13 mouse cellular contexts compared by ENCODE assay signal in the genomic region with DNA sequence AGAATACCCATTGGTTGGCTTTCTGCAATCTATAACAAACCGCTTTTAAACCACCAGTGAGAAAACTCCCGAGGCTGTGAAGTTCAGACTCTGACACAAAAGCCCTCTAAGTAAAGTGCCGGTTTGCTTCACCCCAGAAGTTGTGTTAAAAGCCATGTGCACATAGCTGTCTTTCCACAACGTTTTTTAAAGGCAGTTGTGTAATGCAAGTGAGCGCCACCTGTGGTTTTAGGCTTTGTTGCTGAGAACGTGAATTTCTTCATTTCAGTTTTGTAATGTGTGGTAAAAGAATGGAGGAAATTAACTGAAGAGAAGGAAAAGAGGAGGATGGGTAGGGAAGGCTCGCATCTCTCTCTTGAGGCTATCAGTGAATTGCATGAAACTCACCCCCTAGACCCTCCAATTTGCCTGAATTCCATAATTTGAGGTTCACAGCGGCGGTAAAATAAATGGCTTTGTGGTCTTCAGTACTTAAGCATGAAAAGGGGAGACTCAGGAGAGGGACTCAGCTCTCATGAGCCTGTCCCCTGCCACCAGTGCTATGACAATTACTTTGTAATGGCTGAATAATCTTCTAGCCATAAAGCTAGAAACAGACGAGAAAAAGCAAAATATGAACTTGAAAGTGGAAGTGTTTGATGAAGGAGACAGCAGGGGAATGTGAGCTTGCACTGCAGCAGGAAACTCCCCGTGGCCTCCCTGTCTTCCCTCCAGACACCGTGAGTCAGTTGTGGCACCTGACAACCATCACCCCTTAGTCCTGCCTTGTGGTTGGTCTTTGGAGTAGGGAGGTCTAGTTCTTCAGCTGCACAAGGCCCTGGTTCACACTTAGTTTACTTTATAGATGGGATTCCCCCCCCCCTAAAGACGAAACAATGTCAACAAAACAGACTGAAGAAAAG. TPM values are rescaled to one million over a fixed set of nuclear protein-coding genes. Genes with fewer than 3 reads are reported as not detected.
DNase-seq lines count a peak whose midpoint lies in the region; ATAC-seq and TF ChIP-seq lines count a peak whose summit lies in the region.
"Had no signal": no experiment of that assay in that cellular context is flagged by ENCODE, and none has a peak within 500 bp of the region (broad histone marks: within the 10 kb centered on the region; RNA-seq: fewer than 3 reads in every experiment).

No protein-coding gene starts in this region.

- TF ChIP-seq RAD21 in CH12.LX (IDR thresholded peaks at IDR 0.05; ENCODE audit: low read depth, low read length) = peak; percentile 17

- no peak for TF ChIP-seq POLR2A in CH12.LX (IDR thresholded peaks at IDR 0.05; ENCODE audit: low read depth, low read length)
- no peak for TF ChIP-seq POLR2A in small intestine, adult 2 months (IDR thresholded peaks at IDR 0.05; ENCODE audit: low read depth, low read length)
- TF ChIP-seq POLR2A in cerebellum, adult 2 months (IDR thresholded peaks at IDR 0.05; ENCODE audit: borderline replicate concordance, insufficient read depth, low read length) = no peak

- no peaks in the 10 kb centered on the region for H3K9me3 ChIP-seq in limb, embryonic 13.5 days
- no peaks in the 10 kb centered on the region for H3K9me3 ChIP-seq in limb, embryonic 10.5 days (replicated peaks)
- H3K9me3 ChIP-seq in CH12.LX (replicated peaks; ENCODE audit: low read length) = no peaks in the 10 kb centered on the region
- no peaks in the 10 kb centered on the region for H3K9me3 ChIP-seq in liver, postnatal 0 days (ENCODE audit: low read length)
- no peaks in the 10 kb centered on the region for H3K9me3 ChIP-seq in kidney, embryonic 14.5 days (ENCODE audit: control insufficient read depth, low read length)
- H3K9me3 ChIP-seq: kidney, embryonic 15.5 days; stomach, embryonic 15.5 days had no signal

- no peak for TF ChIP-seq EP300 in CH12.LX (IDR thresholded peaks at IDR 0.05; ENCODE audit: low read length)
- peak; percentile 53 for TF ChIP-seq EP300 in liver, postnatal 0 days (IDR thresholded peaks at IDR 0.05; ENCODE audit: low read depth)

- H3K9ac ChIP-seq in limb, embryonic 13.5 days = peak overlapping the region; percentile 13; the same call in 1 of the 2 replicates
- peak overlapping the region; percentile 56 for H3K9ac ChIP-seq in CH12.LX (ENCODE audit: insufficient read depth, low read depth)
- H3K9ac ChIP-seq in liver, postnatal 0 days (replicated peaks) = no peak overlapping the region
- no peak overlapping the region for H3K9ac ChIP-seq in kidney, embryonic 14.5 days (ENCODE audit: low read depth, low read length)
- H3K9ac ChIP-seq: kidney, embryonic 15.5 days; stomach, embryonic 15.5 days had no signal

- H3K4me3 ChIP-seq in limb, embryonic 13.5 days = no peak overlapping the region
- no peak overlapping the region for H3K4me3 ChIP-seq in limb, embryonic 10.5 days
- no peak overlapping the region for H3K4me3 ChIP-seq in CH12.LX (replicated peaks in 1 of 3; ENCODE audit: low read depth in 2 of 3, low read length in 2 of 3, poor library complexity in 1 of 3)
- H3K4me3 ChIP-seq in liver, postnatal 0 days (ENCODE audit: low read depth, low read length) = no peak overlapping the region
- H3K4me3 ChIP-seq in small intestine, adult 2 months (ENCODE audit: low read depth, low read length) = no peak overlapping the region
- H3K4me3 ChIP-seq in cerebellum, adult 2 months (replicated peaks; ENCODE audit: insufficient read depth, low read depth, low read length) = no peak overlapping the region
- no peak overlapping the region for H3K4me3 ChIP-seq in kidney, embryonic 14.5 days (ENCODE audit: low read length)
- H3K4me3 ChIP-seq: kidney, embryonic 15.5 days; stomach, embryonic 15.5 days had no signal

- no peak for ATAC-seq in limb, embryonic 13.5 days (ENCODE audit: low FRiP score, low read depth)
- ATAC-seq in liver, postnatal 0 days = peak; percentile 40; the same call in 1 of the 2 replicates
- ATAC-seq in kidney, embryonic 14.5 days (ENCODE audit: low FRiP score, low TSS enrichment) = no peak

- peaks cover 13% of the 10 kb centered on the region; the same call in 1 of the 2 replicates for H3K4me1 ChIP-seq in limb, embryonic 13.5 days
- peaks cover 5% of the 10 kb centered on the region for H3K4me1 ChIP-seq in limb, embryonic 10.5 days
- peaks cover 20 to 51% of the 10 kb centered on the region in 2 experiments for H3K4me1 ChIP-seq in CH12.LX (ENCODE audit: control insufficient read depth in 1 of 2, insufficient read depth in 2 of 2)
- peaks cover 13% of the 10 kb centered on the region for H3K4me1 ChIP-seq in liver, postnatal 0 days (ENCODE audit: insufficient read depth)
- no peaks in the 10 kb centered on the region for H3K4me1 ChIP-seq in small intestine, adult 2 months (ENCODE audit: control insufficient read depth, insufficient read depth, insufficient read length, low read length)
- H3K4me1 ChIP-seq in cerebellum, adult 2 months (ENCODE audit: control insufficient read depth, insufficient read depth, low read length) = no peaks in the 10 kb centered on the region
- no peaks in the 10 kb centered on the region for H3K4me1 ChIP-seq in kidney, embryonic 14.5 days (ENCODE audit: control insufficient read depth, insufficient read depth, low read length)
- H3K4me1 ChIP-seq: stomach, embryonic 15.5 days had no signal

- peak overlapping the region; percentile 34; the same call in 1 of the 2 replicates for H3K27ac ChIP-seq in limb, embryonic 13.5 days
- H3K27ac ChIP-seq in limb, embryonic 10.5 days = no peak overlapping the region
- peak overlapping the region; percentile 45 for H3K27ac ChIP-seq in CH12.LX (ENCODE audit: insufficient read depth, low read depth)
- H3K27ac ChIP-seq in liver, postnatal 0 days (ENCODE audit: low read depth) = peak overlapping the region; percentile 64
- peak overlapping the region; percentile 26; the same call in 1 of the 2 replicates for H3K27ac ChIP-seq in small intestine, adult 2 months (ENCODE audit: insufficient read depth, low read depth, low read length)
- H3K27ac ChIP-seq in cerebellum, adult 2 months (ENCODE audit: insufficient read depth, low read length) = no peak overlapping the region
- H3K27ac ChIP-seq in kidney, embryonic 14.5 days (ENCODE audit: low read depth, low read length) = no peak overlapping the region
- H3K27ac ChIP-seq: kidney, embryonic 15.5 days; stomach, embryonic 15.5 days had no signal

- peak in 1 of 2 experiments; percentile 57; a peak in 2 of 4 replicates for TF ChIP-seq CTCF in CH12.LX (conservative IDR thresholded peaks at IDR 0.05 in 1 of 2, IDR thresholded peaks at IDR 0.05 in 1 of 2; ENCODE audit: low read depth in 2 of 2, low read length in 2 of 2)
- TF ChIP-seq CTCF in liver, postnatal 0 days (IDR thresholded peaks at IDR 0.05; ENCODE audit: low read depth) = peak; percentile 45
- TF ChIP-seq CTCF in small intestine, adult 2 months (IDR thresholded peaks at IDR 0.05; ENCODE audit: extremely low read depth, insufficient read length, insufficient replicate concordance, low read depth, low read length) = no peak
- TF ChIP-seq CTCF in cerebellum, adult 2 months (IDR thresholded peaks at IDR 0.05; ENCODE audit: borderline replicate concordance, insufficient read depth, low read depth, low read length) = no peak

- dilution Hi-C loops in CH12.LX (cut with MboI; ENCODE audit: extremely low pct_ligation_motif_present, extremely low pct_unique_long_range_greater_than_20kb, low sequenced_read_pairs) = no loop called here

- 59% methylated on average over 13 of the region's 13 CpGs for WGBS in limb, embryonic 13.5 days
- 79% methylated on average over 13 of the region's 13 CpGs for WGBS in limb, embryonic 10.5 days
- 32% methylated on average over 13 of the region's 13 CpGs for WGBS in liver, postnatal 0 days (ENCODE audit: insufficient replicate concordance)
- WGBS in small intestine, adult 2 months = 54% methylated on average over 13 of the region's 13 CpGs
- WGBS in cerebellum, adult 2 months = 72% methylated on average over 13 of the region's 13 CpGs
- WGBS in kidney, embryonic 14.5 days = 70% methylated on average over 13 of the region's 13 CpGs

- H3K27me3 ChIP-seq in limb, embryonic 13.5 days = no peaks in the 10 kb centered on the region
- H3K27me3 ChIP-seq in limb, embryonic 10.5 days (ENCODE audit: low read depth, poor library complexity, severe bottlenecking) = no peaks in the 10 kb centered on the region
- no peaks in the 10 kb centered on the region for H3K27me3 ChIP-seq in CH12.LX (replicated peaks)
- no peaks in the 10 kb centered on the region for H3K27me3 ChIP-seq in liver, postnatal 0 days (ENCODE audit: insufficient read depth, low read length)
- no peaks in the 10 kb centered on the region for H3K27me3 ChIP-seq in small intestine, adult 2 months (ENCODE audit: control insufficient read depth, insufficient read depth, low read length)
- H3K27me3 ChIP-seq in cerebellum, adult 2 months (ENCODE audit: control insufficient read depth, insufficient read depth, low read length) = no peaks in the 10 kb centered on the region
- no peaks in the 10 kb centered on the region for H3K27me3 ChIP-seq in kidney, embryonic 14.5 days (ENCODE audit: control insufficient read depth, insufficient read depth, low read length)
- H3K27me3 ChIP-seq: stomach, embryonic 15.5 days had no signal

- H3K36me3 ChIP-seq in limb, embryonic 13.5 days = no peaks in the 10 kb centered on the region
- H3K36me3 ChIP-seq in limb, embryonic 10.5 days = no peaks in the 10 kb centered on the region
- H3K36me3 ChIP-seq in CH12.LX (replicated peaks in 1 of 2; ENCODE audit: control insufficient read depth in 1 of 2, insufficient read depth in 1 of 2, low read length in 1 of 2) = no peaks in the 10 kb centered on the region
- H3K36me3 ChIP-seq in liver, postnatal 0 days (replicated peaks; ENCODE audit: insufficient read depth, low read length) = no peaks in the 10 kb centered on the region
- no peaks in the 10 kb centered on the region for H3K36me3 ChIP-seq in small intestine, adult 2 months (ENCODE audit: control insufficient read depth, insufficient read depth, low read length)
- H3K36me3 ChIP-seq in kidney, embryonic 14.5 days (ENCODE audit: control insufficient read depth, insufficient read depth, low read length) = no peaks in the 10 kb centered on the region
- H3K36me3 ChIP-seq: kidney, embryonic 15.5 days; stomach, embryonic 15.5 days had no signal

- H3K4me2 ChIP-seq in limb, embryonic 13.5 days (replicated peaks) = no peak overlapping the region
- peak overlapping the region; percentile 97 for H3K4me2 ChIP-seq in CH12.LX (ENCODE audit: insufficient read depth, low read depth, poor library complexity, severe bottlenecking)
- peak overlapping the region; percentile 44; the same call in 1 of the 2 replicates for H3K4me2 ChIP-seq in liver, postnatal 0 days (ENCODE audit: low read depth, low read length)
- H3K4me2 ChIP-seq in kidney, embryonic 14.5 days (replicated peaks; ENCODE audit: low read depth, low read length) = no peak overlapping the region
- H3K4me2 ChIP-seq: kidney, embryonic 15.5 days; stomach, embryonic 15.5 days had no signal

- no peaks in the 10 kb centered on the region for H3K79me2 ChIP-seq in CH12.LX (replicated peaks; ENCODE audit: control insufficient read depth, extremely low read depth, insufficient read depth, poor library complexity, severe bottlenecking)

- DNase-seq in limb, embryonic 10.5 days (ENCODE audit: low spot score) = no peak
- peak; percentile 48 for DNase-seq in CH12.LX (ENCODE audit: extremely low read depth)
- no peak for DNase-seq in liver, postnatal 0 days
- no peak for DNase-seq in cerebellum, adult 2 months
- no peak for DNase-seq in kidney, postnatal 25 days
- DNase-seq: cerebellum, postnatal 10 days; midbrain, embryonic 14.5 days had no signal

- in situ Hi-C loops in CH12.LX (cut with MboI; ENCODE audit: low pct_ligation_motif_present, low pct_unique_long_range_greater_than_20kb, low sequenced_read_pairs) = loop anchor here (10.0 kb wide), 1 partner anchor 130 kb away; the partner anchor contains the start of gene Smco3

RNA-seq across cellular contexts. Expression of gene Arhgdib, which starts 23.2 kb away (rescaled TPM):
- 75.3 and 78.3 TPM in 2 replicates for polyA plus RNA-seq in limb, embryonic 13.5 days (2015; fragmentation: Nextera tagmentation; extraction: Ambion mirVana)
- 30.2 and 32.5 TPM in 2 replicates for polyA plus RNA-seq in limb, embryonic 10.5 days (2016; fragmentation: Nextera tagmentation; extraction: Ambion mirVana)
- total RNA-seq in CH12.LX (2012; rRNA removed) = 348 and 355 TPM in 2 replicates
- total RNA-seq in CH12.LX (2014; rRNA removed) = 297 and 321 TPM in 2 replicates
- polyA plus RNA-seq in CH12.LX (2012; ENCODE audit: insufficient read length, low read depth) = 1,134 and 1,150 TPM in 2 replicates
- 190 and 192 TPM in 2 replicates for polyA plus RNA-seq in liver, postnatal 0 days (2015; fragmentation: Nextera tagmentation; extraction: Ambion mirVana)
- polyA plus RNA-seq in small intestine, adult 2 months (2012; rRNA removed) = 11.2 and 22.6 TPM in 2 replicates
- 10.1 and 10.5 TPM in 2 replicates for polyA plus RNA-seq in cerebellum, adult 2 months (2012; rRNA removed)
- 60.4 and 65.6 TPM in 2 replicates for polyA plus RNA-seq in kidney, embryonic 14.5 days (2014; fragmentation: Nextera tagmentation; extraction: Ambion mirVana)

RNA-seq across cellular contexts. Expression of gene Pde6h, which starts 41.2 kb away (rescaled TPM):
- polyA plus RNA-seq in limb, embryonic 13.5 days (2015; fragmentation: Nextera tagmentation; extraction: Ambion mirVana) = 0.18 and 0.63 TPM in 2 replicates
- polyA plus RNA-seq in limb, embryonic 10.5 days (2016; fragmentation: Nextera tagmentation; extraction: Ambion mirVana) = not detected in 2 replicates
- 0.04 TPM in 2 replicates for total RNA-seq in CH12.LX (2012; rRNA removed)
- 0.08 TPM in 1 of 2 replicates, not detected in the other for total RNA-seq in CH12.LX (2014; rRNA removed)
- 0.04 and 0.30 TPM in 2 replicates for polyA plus RNA-seq in CH12.LX (2012; ENCODE audit: insufficient read length, low read depth)
- polyA plus RNA-seq in liver, postnatal 0 days (2015; fragmentation: Nextera tagmentation; extraction: Ambion mirVana) = 0.34 and 0.77 TPM in 2 replicates
- 0.04 TPM in 1 of 2 replicates, not detected in the other for polyA plus RNA-seq in small intestine, adult 2 months (2012; rRNA removed)
- polyA plus RNA-seq in cerebellum, adult 2 months (2012; rRNA removed) = 0.11 and 0.38 TPM in 2 replicates
- 0.11 and 0.81 TPM in 2 replicates for polyA plus RNA-seq in kidney, embryonic 14.5 days (2014; fragmentation: Nextera tagmentation; extraction: Ambion mirVana)
- total RNA-seq: adrenal gland, postnatal 4 days had no signal
- polyA plus RNA-seq: midbrain, embryonic 14.5 days; stomach, embryonic 15.5 days had no signal

RNA-seq across cellular contexts. Expression of gene Erp27, which starts 42.9 kb away (rescaled TPM):
- 0.28 and 0.46 TPM in 2 replicates for polyA plus RNA-seq in limb, embryonic 13.5 days (2015; fragmentation: Nextera tagmentation; extraction: Ambion mirVana)
- polyA plus RNA-seq in limb, embryonic 10.5 days (2016; fragmentation: Nextera tagmentation; extraction: Ambion mirVana) = 0.15 TPM in 1 of 2 replicates, not detected in the other
- total RNA-seq in CH12.LX (2012; rRNA removed) (0.55 and 0.63 TPM in 2 replicates), CH12.LX (2014; rRNA removed) (0.43 TPM in 1 of 2 replicates, not detected in the other)
- polyA plus RNA-seq in CH12.LX (2012; ENCODE audit: insufficient read length, low read depth) = 1.8 and 1.9 TPM in 2 replicates
- 0.40 and 0.42 TPM in 2 replicates for polyA plus RNA-seq in liver, postnatal 0 days (2015; fragmentation: Nextera tagmentation; extraction: Ambion mirVana)
- 0.28 and 23.3 TPM in 2 replicates for polyA plus RNA-seq in small intestine, adult 2 months (2012; rRNA removed)
- 0.22 and 0.31 TPM in 2 replicates for polyA plus RNA-seq in cerebellum, adult 2 months (2012; rRNA removed)
- 0.22 and 0.31 TPM in 2 replicates for polyA plus RNA-seq in kidney, embryonic 14.5 days (2014; fragmentation: Nextera tagmentation; extraction: Ambion mirVana)
- polyA plus RNA-seq: midbrain, embryonic 14.5 days had no signal

Comparison
In these comparisons a context has a peak if more than half of its experiments do, and no peak if none do; other contexts are left out.
1. H3K27ac ChIP-seq: peak in limb, embryonic 13.5 days (single experiment), CH12.LX (single experiment), liver, postnatal 0 days (single experiment) and small intestine, adult 2 months (single experiment); none in limb, embryonic 10.5 days (single experiment), cerebellum, adult 2 months (single experiment) and kidney, embryonic 14.5 days (single experiment).
2. H3K4me2 ChIP-seq: peak in CH12.LX (single experiment) and liver, postnatal 0 days (single experiment); none in limb, embryonic 13.5 days (single experiment) and kidney, embryonic 14.5 days (single experiment).
3. H3K9ac ChIP-seq: peak in limb, embryonic 13.5 days (single experiment) and CH12.LX (single experiment); none in liver, postnatal 0 days (single experiment) and kidney, embryonic 14.5 days (single experiment).